26 mouse cellular contexts compared by ENCODE assay signal in genomic region chr12:5067590-5067989, GRCm38 (mm10).
"Had no signal": no experiment of that assay in that cellular context is flagged by ENCODE, and none has a peak within 500 bp of the region (broad histone marks: within the 10 kb centered on the region; RNA-seq: fewer than 3 reads in every experiment).

No protein-coding gene starts in this region.

- H3K36me3 ChIP-seq: heart, embryonic 10.5 days; heart, embryonic 12.5 days; intestine, embryonic 15.5 days; kidney, embryonic 15.5 days; limb, embryonic 10.5 days; limb, embryonic 12.5 days; liver, embryonic 13.5 days; liver, embryonic 15.5 days had no signal

- ATAC-seq: hindbrain, embryonic 16.5 days; inflammation-experienced regulatory T-cells, adult 6 months; intestine, embryonic 15.5 days; intestine, postnatal 0 days had no signal

- H3K27me3 ChIP-seq: heart, embryonic 12.5 days; intestine, embryonic 15.5 days; kidney, embryonic 15.5 days; limb, embryonic 12.5 days; liver, embryonic 13.5 days; liver, embryonic 15.5 days had no signal

- H3K9ac ChIP-seq: heart, embryonic 12.5 days; hindbrain, embryonic 14.5 days; intestine, embryonic 15.5 days; kidney, embryonic 15.5 days; limb, embryonic 12.5 days; liver, embryonic 13.5 days; liver, embryonic 15.5 days had no signal

- H3K4me2 ChIP-seq: heart, embryonic 12.5 days; hindbrain, embryonic 14.5 days; intestine, embryonic 15.5 days; kidney, embryonic 15.5 days; limb, embryonic 12.5 days; liver, embryonic 11.5 days; liver, embryonic 13.5 days; liver, embryonic 15.5 days had no signal

- H3K9me3 ChIP-seq: heart, embryonic 10.5 days; intestine, embryonic 15.5 days; kidney, embryonic 15.5 days; limb, embryonic 10.5 days; limb, embryonic 12.5 days; liver, embryonic 13.5 days; liver, embryonic 15.5 days had no signal

- H3K4me3 ChIP-seq: heart, embryonic 10.5 days; heart, embryonic 12.5 days; intestine, embryonic 15.5 days; kidney, embryonic 15.5 days; limb, embryonic 10.5 days; limb, embryonic 12.5 days; liver, embryonic 13.5 days; liver, embryonic 15.5 days had no signal

- DNase-seq: gastrocnemius, postnatal 14 days; gastrocnemius, postnatal 36 days; heart, adult 18-20 months; heart, postnatal 10 days; heart, postnatal 36 days; kidney, adult 18-20 months; kidney, adult 9 months; kidney, postnatal 14 days; kidney, postnatal 36 days; layer of hippocampus, adult 9-11 months; layer of hippocampus, postnatal 36 days; liver; liver, embryonic 13.5 days had no signal

- H3K4me1 ChIP-seq: heart, embryonic 10.5 days; heart, embryonic 12.5 days; intestine, embryonic 15.5 days; kidney, embryonic 15.5 days; limb, embryonic 10.5 days; limb, embryonic 12.5 days; liver, embryonic 13.5 days; liver, embryonic 15.5 days had no signal

- H3K27ac ChIP-seq: heart, embryonic 10.5 days; hindbrain, embryonic 14.5 days; intestine, embryonic 15.5 days; kidney, embryonic 15.5 days; kidney, postnatal 0 days; limb, embryonic 10.5 days; limb, embryonic 12.5 days; liver, embryonic 13.5 days; liver, embryonic 15.5 days had no signal
